Mouse (Mus musculus) cortical plate, adult 2 months (tissue): ENCODE measurements at regions not wholly inside any gene's neighbourhood (a gene's known extent, or its start where the extent isn't known, plus 50 kb on each side); places are given as distances from the start of the nearest gene placed in this dataset.
"Not testable (repeated sequence)": the region's sequence is repeated elsewhere in the genome, so short reads cannot be mapped to it uniquely, and the experiment has no call there.

ENCODE experiments used
- CTCF ChIP-seq: fragments of 200-500 bp; IDR thresholded peaks from 2 replicates; pipeline ENCODE4 v1.5.1; 2011; ENCODE audit warnings: mild to moderate bottlenecking, control low read depth, low read length; ENCODE audit not compliant: insufficient read depth; ENCODE audit errors: extremely low read depth
- POLR2A ChIP-seq: fragments of 200-500 bp; IDR thresholded peaks from 2 replicates; pipeline ENCODE4 v1.6.1; 2011; ENCODE audit warnings: mild to moderate bottlenecking, low read length, control low read depth; ENCODE audit not compliant: insufficient read depth; ENCODE audit errors: extremely low read depth

DNA sequence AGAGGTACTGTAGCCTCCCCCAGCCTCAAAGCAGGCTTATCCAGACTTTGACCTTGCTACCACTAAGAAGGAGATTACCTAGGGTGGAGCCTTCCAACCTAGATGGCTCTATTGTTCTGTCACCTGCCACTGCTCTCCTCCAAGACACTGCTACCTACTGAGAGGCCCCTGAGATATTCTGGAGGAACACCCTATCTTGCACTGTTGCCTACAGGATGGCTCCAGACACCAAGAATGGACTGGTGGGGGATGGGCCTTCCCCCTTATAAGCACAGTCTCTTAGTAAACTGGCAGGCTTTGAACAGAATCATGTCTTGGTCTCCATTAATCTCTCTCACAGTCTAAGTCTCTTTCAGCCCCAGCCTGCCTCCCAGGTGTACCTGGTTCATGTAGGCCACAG lies 636.3 kb downstream of the Rpia start:
- not testable (repeated sequence) for TF ChIP-seq CTCF, POLR2A
